Mouse (Mus musculus): ENCODE results near the gene Cbarp.

The Cbarp gene

DNA sequence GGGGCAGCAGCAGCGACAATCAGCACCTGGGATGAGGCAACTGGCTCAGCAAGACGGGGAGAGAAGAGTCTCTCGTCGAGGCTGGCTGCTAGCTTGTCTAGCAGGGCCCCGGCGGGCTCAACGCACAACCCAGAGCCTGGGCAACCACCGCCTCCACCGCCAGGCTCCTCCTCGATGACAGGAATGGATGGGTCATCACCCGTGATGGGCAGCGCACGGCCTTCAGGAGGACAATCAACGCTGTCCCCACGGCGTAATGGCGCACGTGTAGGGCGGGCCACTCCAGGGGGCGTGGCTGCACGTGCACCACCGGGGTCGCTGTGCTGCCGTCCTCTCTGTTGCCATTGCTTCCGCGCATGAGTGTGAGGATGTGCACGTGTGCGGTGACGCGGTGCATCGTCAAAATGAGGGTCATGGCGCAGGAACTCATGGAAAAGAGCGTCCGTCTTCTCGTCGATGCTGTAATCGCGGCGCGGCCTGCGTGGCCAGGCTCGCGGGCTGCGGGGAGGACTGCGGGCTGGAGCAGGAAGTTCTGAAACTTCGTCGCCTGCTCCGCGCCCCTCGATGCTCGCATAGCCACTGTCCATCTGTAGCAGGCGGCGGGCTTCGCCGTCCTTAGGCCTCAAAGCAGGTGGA is 9.2 kb downstream of the Cbarp start:
- peak in 1 of 2 experiments; percentile 65 for DNase-seq (ENCODE audit: low spot score in 2 of 2)

DNA sequence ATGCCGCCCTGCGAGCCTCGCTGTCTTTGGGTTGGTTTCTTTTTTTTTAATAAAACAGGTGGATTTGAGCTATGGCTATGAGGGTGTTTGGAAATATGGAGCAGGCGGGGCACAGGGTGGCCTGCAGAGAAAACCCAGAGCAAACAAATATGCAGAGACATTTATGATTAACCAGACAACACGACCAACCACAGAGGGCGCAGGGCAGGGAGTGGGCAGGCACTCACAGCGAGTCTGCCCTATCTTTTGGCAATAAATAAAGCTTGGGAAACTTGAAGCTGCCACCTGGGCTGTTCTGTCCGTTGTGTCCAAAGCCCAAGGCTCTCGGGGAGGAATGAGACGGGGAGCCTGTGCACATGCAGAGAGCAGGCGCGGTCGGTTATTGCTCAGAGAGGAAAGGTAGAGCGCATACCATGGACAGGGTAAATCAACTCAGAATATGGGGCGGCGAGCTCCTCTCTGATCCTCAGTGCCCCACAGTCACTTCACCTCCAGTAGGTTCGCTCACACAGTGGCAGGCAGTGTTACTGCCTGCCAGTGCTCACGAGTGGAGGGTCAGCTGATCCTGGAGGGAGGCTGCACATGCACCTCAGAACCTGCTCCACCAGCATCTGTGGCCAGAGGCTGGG is 10.1 kb downstream of the Cbarp start:
- no peak for DNase-seq (ENCODE audit: low spot score in 2 of 2)

DNA sequence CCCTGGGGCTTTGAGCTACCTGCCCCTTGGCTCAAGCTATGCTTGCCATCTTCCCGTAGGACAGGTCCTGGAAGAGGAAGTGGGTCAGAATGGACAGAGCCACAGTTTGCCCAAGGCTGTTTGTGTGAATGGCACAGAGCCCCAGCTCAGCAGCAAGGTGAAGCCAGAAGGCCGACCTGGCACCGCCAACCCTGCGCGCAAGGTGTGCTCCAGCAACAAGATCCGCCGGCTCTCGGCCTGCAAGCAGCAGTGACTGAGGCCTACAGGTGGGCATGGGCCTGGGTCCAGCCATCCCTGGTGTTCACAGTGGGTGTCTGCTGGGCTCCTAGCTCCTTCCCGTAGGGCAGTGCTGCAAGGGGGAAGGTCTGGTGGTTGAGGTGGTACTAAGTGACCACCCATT is 10.8 kb downstream of the Cbarp start:
- DNase-seq (ENCODE audit: low spot score in 2 of 2): no peak

DNA sequence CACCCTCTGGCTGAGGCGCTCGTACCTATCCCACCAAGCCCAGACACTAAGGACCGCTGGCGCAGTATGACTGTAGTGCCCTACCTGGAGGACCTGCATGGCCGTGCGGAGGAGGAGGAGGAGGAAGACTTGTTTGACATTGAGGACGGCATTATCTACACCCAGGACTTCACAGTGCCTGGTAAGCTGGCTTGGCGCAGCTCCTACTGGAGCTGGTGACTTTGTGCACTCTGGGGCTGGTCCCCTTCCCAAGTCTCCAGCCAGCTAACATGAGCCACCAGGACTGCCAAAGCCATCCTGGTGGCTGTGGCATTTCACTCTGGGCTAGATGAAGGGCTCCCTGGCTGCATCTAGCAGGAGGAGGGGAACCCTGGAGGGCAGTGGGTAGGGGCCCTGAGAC is 12.7 kb downstream of the Cbarp start:
- DNase-seq (ENCODE audit: low spot score in 2 of 2): no peak

DNA sequence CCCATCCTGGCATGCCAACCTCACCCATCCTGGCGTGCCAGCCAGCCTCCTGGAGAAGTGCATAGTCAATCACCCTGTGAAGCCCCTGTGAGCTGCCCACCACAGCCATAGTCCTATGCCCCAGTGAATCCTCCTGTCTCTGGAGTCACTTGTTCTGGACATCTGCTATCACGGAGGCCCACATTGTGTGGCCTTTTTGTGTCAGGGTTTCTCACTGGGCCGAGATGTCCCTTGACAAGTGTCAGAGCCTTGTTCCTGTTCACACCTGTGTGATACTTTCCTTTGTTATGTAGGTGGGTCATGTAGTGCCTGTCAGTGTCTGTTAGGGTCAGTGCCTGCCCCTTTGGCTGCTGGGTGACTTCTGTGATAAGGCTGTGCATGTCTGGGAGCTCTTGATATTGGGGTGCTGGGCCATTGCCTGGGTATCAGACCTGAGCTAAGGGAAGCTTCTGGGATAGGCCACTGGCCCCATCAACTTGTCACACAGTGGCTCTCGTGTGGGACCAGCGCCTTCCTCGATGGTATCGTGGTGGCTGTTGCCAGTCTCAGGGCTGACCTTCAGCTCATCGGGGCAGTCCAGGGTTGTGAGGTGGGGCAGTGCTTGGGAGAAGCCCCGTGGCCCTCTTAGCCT is 16.6 kb downstream of the Cbarp start:
- DNase-seq (ENCODE audit: low spot score in 2 of 2): no peak

DNA sequence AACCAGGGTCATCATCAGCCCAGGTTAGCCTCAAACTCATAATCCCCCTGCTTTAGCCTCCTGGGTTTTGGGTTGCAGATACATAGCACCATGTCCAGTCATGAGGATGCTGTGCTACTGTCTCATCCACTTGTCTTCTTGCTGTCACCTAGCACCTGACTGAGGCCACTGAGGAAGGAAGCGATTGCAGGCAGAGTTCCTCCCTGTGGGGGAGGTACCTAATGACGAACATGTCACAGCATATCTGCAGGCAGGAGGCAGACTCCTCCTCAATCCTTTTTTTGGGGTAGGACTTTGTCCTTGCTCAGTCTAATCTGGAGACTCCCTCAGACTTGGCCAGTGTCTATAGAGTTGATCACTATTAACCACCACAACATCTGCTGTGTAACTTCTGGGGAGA is 19.0 kb downstream of the Cbarp start:
- no peak for DNase-seq (ENCODE audit: low spot score in 2 of 2)

DNA sequence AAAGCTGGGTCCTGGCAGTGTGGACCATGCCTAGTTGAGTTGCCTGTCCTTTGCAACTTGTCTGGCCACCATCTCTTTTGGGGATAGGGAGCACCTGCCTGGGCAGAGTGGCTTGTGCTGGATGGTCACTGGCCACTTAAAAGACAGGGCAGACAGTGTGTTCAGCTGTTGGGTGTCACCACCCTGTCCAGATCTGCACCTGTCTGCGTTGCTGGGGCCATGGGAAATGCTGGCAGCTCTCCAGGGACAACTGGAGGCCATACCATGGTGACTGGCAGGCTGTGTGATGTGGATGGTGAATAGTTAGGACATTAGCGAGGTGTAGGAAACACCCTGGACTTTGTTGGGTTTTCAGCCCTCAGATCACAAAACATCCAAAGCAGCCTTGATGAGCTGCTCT is 20.5 kb downstream of the Cbarp start:
- DNase-seq (ENCODE audit: low spot score in 2 of 2): no peak

DNA sequence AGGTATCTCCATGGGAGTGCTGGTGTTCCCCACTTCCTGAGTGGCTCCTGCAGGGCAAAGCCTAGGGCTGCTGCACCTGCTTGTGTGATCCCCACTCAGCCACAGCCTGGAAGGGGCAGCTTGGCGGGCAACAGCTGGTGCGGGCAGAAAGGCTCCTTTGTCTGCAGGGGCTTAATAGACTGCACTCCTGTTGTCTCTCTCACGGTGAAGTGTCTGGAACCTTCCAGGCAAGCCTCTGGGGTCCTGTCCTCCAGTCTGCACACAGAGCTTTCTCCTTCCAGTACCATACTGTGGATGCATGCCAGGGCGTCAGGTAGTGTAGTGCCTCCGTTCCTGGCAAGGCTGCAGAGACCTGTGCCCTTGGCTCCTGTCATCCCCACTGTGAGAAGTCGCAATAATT is 22.1 kb downstream of the Cbarp start:
- DNase-seq (ENCODE audit: low spot score in 2 of 2): no peak

DNA sequence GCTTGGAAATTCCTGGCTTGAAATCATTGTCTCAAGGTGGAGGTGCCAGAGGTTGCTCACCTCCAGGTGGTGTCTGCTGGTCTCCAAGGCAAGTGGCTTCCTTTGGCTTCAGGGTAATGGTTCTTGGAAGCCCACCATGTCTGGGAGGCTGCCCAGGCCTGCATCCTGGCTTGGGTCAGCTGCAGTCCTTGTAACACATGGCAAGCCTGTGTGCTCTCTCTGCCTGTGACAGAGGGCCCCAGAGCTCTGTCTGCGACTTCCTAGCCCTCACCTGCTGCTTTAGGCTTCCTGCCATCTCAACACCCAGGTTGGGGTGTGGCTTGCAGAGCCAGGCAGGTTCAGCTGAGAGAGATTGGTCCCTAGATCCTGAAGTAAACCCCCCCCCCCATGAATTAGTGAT is 22.9 kb downstream of the Cbarp start:
- DNase-seq (ENCODE audit: low spot score in 2 of 2): no peak

DNA sequence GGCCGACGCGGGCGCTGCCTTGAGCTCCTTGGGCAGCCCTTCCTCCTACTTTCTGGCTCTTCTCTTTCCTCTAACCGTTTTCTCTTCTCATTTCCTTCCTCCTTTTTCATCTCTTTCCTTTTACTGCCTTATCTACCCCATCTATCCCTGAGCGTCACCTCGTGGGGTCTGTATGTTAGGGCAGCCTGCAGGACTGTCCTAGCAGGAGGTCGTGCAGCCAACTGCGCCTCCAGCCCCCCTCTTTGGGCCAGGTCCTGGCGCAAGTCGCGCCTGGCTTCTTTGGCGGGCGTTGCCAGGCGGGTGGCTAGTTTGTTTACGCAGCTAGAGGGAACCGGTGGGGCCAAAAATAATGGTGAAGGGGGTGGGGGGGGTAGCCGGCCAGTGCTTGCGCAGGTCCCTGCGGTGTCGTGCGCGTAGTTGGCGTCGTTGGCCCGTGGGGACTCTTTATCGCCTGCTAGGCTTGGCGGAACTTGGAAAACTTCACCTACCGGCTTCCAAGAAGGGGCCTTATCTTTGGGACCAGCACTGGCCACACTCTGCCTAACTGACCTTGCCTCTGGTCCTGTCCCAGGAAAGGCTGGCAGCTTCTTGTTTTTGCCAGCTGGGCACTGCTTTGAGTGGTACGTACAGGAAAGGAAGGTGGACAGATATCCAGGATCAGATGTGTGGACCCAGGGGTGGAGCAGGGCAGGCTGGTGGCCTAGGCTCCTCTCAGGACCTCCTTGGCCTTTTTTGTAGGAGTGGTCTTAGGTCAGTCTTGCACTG is 23.5 kb downstream of the Cbarp start:
- DNase-seq (ENCODE audit: low spot score in 2 of 2): no peak

DNA sequence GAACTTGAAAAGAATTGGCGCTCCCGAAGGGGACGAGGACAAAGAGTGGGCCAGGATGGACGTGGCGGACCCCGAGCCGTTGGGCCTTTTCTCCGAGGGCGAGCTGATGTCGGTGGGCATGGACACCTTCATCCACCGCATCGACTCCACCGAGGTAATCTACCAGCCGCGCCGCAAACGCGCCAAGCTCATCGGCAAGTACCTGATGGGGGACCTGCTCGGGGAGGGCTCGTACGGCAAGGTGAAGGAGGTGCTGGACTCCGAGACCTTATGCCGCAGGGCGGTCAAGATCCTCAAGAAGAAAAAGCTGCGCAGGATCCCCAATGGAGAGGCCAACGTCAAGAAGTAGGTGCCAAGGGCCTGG is 24.1 kb downstream of the Cbarp start:
- no peak for DNase-seq (ENCODE audit: low spot score in 2 of 2)

DNA sequence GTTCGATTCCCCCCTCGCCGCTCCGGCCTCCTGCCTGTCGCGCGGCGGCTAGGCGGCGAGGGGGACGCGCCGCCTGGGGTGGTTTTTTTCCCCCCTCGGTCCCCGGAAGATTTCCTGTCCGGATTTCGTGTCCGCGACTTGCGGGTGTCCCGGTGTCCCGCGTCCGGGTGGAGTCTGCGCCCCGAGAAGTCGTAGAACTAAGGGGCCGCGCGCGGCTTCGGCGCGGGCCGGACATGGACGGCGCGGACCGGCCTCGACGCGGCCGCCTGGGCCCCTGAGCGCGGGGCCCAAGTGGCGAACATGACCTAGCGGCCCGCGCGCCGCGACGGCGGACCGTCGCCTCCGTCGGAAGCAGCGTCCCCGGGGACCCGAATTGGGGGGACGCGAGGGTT is 24.7 kb downstream of the Cbarp start:
- DNase-seq (ENCODE audit: low spot score in 2 of 2): no peak

DNA sequence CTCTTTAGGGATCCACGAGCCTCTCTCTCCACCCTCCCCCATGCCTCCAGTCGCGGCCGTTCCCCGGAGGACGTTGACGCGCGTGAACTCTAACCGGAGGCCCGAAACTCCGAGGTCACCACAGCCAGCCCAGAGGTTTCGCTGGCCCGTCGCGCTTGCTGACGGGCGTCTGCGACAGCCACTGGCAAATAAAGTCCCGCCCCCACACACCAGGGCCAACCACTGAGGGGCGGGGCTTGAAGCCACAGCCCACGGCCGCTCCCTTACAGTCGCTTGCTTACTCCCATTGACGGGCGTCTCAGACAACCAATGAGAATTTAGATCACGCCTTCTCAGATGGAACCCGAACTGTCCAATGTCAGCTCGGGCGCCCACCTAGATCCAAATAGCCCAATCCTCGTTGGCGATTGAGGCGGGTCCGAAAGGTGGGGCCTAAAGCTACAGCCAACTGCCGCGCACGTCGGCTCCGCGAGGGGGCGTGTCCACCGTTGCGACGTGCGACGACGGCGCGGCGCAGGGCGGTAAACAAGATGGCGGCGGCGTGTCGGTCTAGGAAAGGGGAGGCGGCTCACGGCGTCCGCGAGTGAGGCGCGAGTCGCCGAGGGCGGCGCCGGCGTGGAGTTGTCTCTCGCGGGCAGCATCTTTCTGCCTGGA is 25.2 kb downstream of the Cbarp start, which contains the start of gene Stk11:
Stk11 (plus strand) TSS at position 514 of the 654 bp plus-strand sequence.
- peak; percentile 100 for DNase-seq (ENCODE audit: low spot score in 2 of 2)

DNA sequence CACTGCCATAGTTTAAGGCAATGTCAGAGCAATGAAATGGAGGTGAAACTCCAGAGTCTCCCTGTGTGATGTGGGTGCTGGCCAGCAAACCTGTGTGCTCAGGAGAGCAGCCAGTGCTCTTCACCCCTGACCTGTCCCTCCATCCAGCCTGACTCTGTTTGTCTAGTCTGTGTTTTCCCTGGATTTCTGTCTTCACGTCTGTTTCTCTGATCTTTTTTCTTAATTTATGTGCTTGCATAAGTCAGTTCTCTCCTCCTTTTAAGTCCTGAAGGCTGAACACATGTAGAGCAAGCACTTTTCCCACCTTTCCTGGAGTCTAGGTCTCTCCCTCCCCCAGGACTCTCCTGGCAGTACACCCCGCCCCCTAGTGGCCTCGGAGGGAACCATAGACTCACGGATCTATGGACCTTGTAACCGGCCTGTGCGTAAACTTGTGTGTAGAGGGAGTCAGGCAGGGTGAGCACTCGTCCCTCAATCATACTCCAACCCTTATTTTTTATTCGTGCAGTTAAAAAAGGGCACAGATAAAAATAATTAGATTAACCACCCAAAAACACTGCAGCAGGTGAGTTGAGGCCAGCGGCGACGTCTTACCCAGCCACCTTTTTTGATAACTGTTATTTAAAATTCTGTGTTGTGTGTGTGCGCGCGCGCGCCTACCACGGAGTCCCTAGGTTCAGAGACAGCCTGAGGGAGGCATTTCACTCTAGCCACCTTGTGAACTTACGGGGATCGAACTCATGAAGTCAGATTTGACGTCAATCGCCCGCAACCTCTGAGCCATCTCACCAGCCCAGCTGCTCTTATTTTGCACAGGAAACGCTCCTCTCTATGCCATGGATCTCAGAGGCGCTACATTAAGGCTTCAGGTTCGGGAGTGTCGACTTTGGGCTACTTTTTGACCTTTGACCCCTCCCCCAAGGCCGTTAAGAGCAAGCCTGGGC is 26.0 kb downstream of the Cbarp start:
- peak in 1 of 2 experiments; percentile 91 for DNase-seq (ENCODE audit: low spot score in 2 of 2)

DNA sequence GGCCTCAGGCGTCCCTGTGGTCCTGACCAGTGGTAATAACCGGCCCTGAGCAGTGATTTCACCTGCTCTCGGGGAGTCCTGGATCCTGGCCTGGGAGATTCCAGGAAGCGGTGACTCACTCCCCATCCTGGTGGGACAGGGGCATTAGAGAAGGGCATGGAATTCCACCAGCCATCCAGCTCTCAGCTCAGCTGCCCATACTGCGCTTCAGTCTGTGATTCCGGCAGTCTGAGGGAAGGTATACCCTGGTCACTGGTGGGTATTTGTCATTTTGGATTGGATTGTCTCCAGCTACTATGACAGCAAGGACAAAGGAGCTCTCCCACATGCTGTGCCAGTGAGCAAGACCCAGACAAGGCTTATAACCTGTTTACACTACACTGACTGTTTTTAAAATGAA is 33.0 kb downstream of the Cbarp start:
- DNase-seq (ENCODE audit: low spot score in 2 of 2): no peak

DNA sequence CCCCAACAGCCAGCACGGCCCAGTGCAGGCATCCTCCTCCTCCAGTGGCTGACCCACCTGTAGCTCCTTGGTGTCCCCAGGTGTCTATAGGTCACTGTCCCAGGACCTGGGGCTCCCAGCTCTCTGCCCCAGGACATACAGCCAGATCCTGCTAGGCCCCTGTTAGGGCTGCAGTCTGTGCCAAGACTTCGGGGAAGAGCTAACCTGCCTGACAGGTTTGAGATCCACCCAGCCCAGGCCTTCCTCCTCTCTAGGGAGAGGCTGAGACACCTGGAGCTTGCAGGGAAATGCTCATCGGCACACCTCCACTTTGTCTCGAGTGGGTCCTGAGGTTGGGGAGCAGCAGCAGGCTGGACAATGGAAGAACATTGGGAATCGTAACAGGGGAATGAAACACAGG is 34.7 kb downstream of the Cbarp start:
- DNase-seq (ENCODE audit: low spot score in 2 of 2): no peak

DNA sequence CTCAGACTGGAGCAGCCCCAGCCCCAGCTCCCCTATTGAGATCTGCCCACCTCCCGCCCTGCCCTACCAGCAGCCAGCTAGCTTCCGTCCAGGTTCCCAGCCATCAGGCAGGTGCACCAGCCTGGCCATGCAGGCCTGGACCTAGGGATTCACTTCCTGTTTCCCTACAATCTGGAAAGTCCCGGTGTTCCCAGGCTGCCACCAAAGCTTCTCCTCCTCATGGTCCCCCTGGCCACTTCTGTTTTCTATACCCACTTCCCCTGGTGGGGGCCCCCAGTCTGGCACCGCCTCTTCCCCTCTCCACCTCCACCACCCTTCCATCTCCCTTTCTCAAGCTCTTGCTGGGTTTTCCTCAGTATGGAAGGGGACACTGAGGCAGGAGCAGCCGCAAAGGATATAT is 35.2 kb downstream of the Cbarp start, which contains the start of gene Sbno2:
Sbno2 (minus strand) TSS at position 112 of the 400 bp plus-strand sequence.
- no peak for DNase-seq (ENCODE audit: low spot score in 2 of 2)

DNA sequence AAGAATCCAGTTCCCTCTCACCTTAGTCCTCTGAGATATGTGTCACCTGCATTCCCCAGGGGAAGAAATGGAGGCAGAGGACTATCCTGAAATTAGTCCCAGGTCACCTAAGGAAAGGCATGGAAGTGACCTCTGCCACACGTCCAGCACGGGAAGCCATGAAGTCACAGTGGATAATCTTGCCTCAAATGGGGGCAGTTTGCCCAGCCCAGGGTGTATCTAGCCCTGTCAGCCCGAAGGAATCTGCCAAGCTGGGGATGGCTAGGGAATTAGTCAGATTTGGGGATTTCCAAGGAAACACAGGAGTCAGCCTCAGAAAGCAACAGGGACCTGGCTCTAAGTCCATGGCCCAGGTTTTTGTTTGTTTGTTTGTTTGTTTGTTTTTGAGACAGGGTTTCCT is 36.5 kb downstream of the Cbarp start:
- no peak for DNase-seq (ENCODE audit: low spot score in 2 of 2)

DNA sequence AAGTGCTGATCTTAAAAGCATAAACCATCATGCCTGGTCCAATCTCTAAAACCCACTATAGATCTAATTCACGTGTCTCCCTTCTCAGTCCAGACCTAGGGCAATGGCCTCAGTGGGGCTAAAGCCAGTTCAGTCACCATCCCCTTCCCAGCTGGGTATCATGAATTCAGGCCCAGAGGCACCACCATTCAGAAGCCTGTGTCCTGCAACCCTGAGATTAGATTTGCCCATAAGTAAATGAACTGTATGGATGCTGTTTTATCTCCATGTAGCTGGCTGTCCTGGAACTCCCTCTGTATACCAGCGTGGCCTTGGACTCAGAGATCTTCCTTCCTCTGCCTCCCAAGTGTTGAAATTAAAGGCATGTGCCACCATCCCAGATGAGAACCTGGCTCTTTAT is 37.6 kb downstream of the Cbarp start:
- no peak for DNase-seq (ENCODE audit: low spot score in 2 of 2)

DNA sequence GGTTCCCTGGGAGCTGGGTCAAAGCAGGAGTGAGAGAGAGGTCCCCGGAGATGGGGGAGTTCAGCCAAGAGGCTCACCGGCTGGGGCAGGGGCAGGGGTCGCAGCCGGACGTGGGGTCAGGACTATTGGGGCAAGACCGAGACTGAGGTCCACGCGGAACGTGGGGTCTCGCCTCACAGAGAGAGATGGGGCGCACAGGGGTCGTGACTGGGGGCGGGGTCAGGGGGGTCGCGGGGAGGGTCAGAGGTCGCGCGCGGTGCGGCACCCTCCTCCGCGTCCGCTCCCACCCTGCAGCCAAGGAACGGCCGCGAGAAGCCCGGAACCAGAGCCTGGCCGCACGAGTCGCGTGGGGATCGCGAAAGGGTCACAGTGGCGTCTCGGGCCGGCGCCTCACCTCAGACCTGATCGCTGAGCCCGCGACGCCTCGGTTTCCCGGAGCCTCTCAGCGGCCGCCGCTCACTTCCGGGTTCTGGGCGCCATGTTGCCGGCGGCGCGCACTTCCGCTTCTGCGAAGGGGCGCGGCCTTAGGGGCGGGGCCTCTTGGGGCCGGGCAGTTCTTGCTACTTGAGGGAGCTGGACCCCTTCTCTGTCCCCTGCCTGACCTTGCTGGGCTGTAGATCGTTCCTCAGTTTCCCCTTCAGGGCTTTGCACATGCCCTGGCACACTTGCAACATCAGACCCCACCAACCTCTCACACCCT is 38.3 kb downstream of the Cbarp start:
- DNase-seq (ENCODE audit: low spot score in 2 of 2): peak in 1 of 2 experiments; percentile 79
